Mouse (Mus musculus): ENCODE measurements around the gene Cyp4a31. TPM values are rescaled to one million over a fixed set of nuclear protein-coding genes. Genes with fewer than 3 reads are reported as not detected.

Gene Cyp4a31
- not detected for total RNA-seq (2023)

DNA sequence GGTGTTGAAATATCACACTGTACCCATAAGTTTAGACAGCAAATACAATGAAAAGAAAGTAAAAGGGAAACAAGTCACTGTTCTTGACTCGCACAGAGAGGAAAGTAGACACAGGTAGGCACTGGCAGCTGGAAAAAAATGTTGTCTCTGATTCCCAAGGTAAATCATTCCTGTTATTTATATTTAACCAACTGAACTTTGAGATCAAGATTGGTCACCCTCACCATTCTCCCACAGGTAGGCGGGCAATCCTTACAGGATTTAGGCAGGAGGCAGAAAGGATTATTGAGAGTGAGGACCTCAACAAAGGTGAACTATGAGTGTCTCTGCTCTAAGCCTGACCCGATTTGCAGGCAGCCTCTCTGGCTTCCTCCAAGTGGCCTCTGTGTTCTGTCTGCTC lies at the start of gene Cyp4a31:
Gene Cyp4a31, plus strand, starts transcription at position 249 of the 400 bp plus-strand sequence.

DNA sequence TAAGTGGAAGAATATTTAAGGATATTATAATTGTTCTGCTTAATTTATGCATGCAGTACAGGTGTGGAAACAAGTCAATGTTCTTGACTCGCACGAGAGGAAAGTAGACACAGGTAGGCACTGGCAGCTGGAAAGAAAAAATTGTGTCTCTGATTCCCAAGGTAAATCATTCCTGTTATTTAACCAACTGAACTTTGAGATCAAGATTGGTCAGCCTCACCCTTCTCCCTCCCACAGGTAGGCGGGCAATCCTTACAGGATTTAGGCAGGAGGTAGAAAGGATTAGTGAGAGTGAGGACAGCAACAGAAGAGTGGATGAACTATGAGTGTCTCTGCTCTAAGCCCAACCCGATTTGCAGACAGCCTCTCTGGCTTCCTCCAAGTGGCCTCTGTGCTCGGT lies 45.4 kb upstream of the Cyp4a31 start, which contains the start of gene Cyp4a10:
Gene Cyp4a10, plus strand, starts transcription at position 265 of the 400 bp plus-strand sequence.

DNA sequence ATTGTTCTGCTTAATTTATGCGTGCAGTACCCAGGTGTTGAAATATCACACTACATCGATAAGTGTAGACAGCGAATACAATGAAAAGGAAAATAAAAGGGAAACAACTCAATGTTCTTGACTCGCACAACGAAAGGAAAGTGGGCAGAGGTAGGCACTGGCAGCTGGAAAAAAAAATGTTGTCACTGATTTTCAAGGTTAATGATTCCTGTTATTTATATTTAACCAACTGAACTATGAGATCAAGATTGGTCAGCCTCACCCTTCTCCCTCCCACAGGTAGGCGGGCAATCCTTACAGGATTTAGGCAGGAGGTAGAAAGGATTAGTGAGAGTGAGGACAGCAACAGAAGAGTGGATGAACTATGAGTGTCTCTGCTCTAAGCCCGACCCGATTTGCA lies 37.2 kb downstream of the Cyp4a31 start, which contains the start of gene Cyp4a32:
Gene Cyp4a32, plus strand, starts transcription at position 359 of the 400 bp plus-strand sequence.

Other genes starting within 250 kb of the Cyp4a31 start
- not detected for gene Cyp4a12b, start 152.0 kb upstream of the Cyp4a31 start, total RNA-seq (2023)
- not detected for gene Cyp4a30b, start 111.0 kb upstream of the Cyp4a31 start, total RNA-seq (2023)
- not detected for gene Cyp4a14, start 67.5 kb upstream of the Cyp4a31 start, total RNA-seq (2023)
- not detected for gene Cyp4a10, start 45.4 kb upstream of the Cyp4a31 start, total RNA-seq (2023)
- not detected for gene Cyp4a32, start 37.3 kb downstream of the Cyp4a31 start, total RNA-seq (2023)
- gene Cyp4b1, start 84.1 kb downstream of the Cyp4a31 start, total RNA-seq (2023), result not detected
- gene Efcab14, start 174.1 kb downstream of the Cyp4a31 start, total RNA-seq (2023), result 10 to 100 TPM; 50.7 to 54.4 TPM
- gene Tex38, start 217.4 kb downstream of the Cyp4a31 start, total RNA-seq (2023), result not detected
- 10 to 100 TPM; 19.3 to 23.7 TPM for gene Atpaf1, start 221.2 kb downstream of the Cyp4a31 start, total RNA-seq (2023)